Mouse (Mus musculus) layer of hippocampus, postnatal 36 days (tissue): ENCODE data around the gene Mid2. TPM values are rescaled to one million over a fixed set of nuclear protein-coding genes. Genes with fewer than 3 reads are reported as not detected.
"Not testable (repeated sequence)": the region's sequence is repeated elsewhere in the genome, so short reads cannot be mapped to it uniquely, and the experiment has no call there.

Source experiments
- DNase-seq, 2 experiments: peaks; one replicate each; pipeline ENCODE4 v3.0.0; 2022
- total RNA-seq, 2 experiments: library from RNA; stranded (reverse); gene quantifications; 2 replicates each; pipeline ENCODE4 v1.2.3; 2021

Gene Mid2
- total RNA-seq = 10 to 100 TPM; 20.2 to 22.5 TPM

GRCm38 (mm10) chrX:140664479-140665241 lies at the start of gene Mid2:
Gene Mid2 (plus strand): TSS chrX:140664599.
- DNase-seq = peak; percentile 16 to 40

GRCm38 (mm10) chrX:140624875-140625594 lies 39.4 kb upstream of the Mid2 start:
- no peak for DNase-seq

GRCm38 (mm10) chrX:140638028-140638427 lies 26.4 kb upstream of the Mid2 start:
- DNase-seq = no peak

GRCm38 (mm10) chrX:140639592-140639991 lies 24.8 kb upstream of the Mid2 start:
- DNase-seq = no peak

- no peak for DNase-seq
These were observed 3.7 kb upstream of the Mid2 start for GRCm38 (mm10) chrX:140660731-140661130.

- no peak for DNase-seq
These were observed 883 bp upstream of the Mid2 start for GRCm38 (mm10) chrX:140663516-140663915.

- DNase-seq = peak; percentile 21 to 22
These were observed 927 bp downstream of the Mid2 start for GRCm38 (mm10) chrX:140665242-140665810.

GRCm38 (mm10) chrX:140675444-140675843 lies 11.0 kb downstream of the Mid2 start:
- DNase-seq = no peak

GRCm38 (mm10) chrX:140688335-140688734 lies 23.9 kb downstream of the Mid2 start:
- no peak for DNase-seq

- not testable (repeated sequence) for DNase-seq
These were observed 33.6 kb downstream of the Mid2 start for GRCm38 (mm10) chrX:140697872-140698463.

- DNase-seq = no peak
These were observed 38.8 kb downstream of the Mid2 start for GRCm38 (mm10) chrX:140703224-140703623.

- no peak for DNase-seq
These were observed 41.7 kb downstream of the Mid2 start for GRCm38 (mm10) chrX:140706077-140706476.

GRCm38 (mm10) chrX:140722400-140722799 lies 58.0 kb downstream of the Mid2 start:
- no peak for DNase-seq

GRCm38 (mm10) chrX:140738986-140739385 lies 74.6 kb downstream of the Mid2 start:
- DNase-seq = no peak

- no peak for DNase-seq
These were observed 78.8 kb downstream of the Mid2 start for GRCm38 (mm10) chrX:140743213-140743612.

- no peak for DNase-seq
These were observed 105.4 kb downstream of the Mid2 start for GRCm38 (mm10) chrX:140769794-140770193.

GRCm38 (mm10) chrX:140805340-140805739 lies 140.9 kb downstream of the Mid2 start:
- DNase-seq = no peak

GRCm38 (mm10) chrX:140813312-140814006 lies 149.1 kb downstream of the Mid2 start, which contains the start of gene Tex13b:
Gene Tex13b (minus strand): TSS chrX:140813433.
- no peak for DNase-seq
